Mouse (Mus musculus) c-Kit-positive CD71-negative TER-119-negative erythroid progenitor cells, embryonic 14.5 days (primary cell): ENCODE results near the gene Eps15l1.

Experiments used
- DNase-seq: peaks from one replicate; pipeline ENCODE4 v3.0.0-alpha.2; 2013; ENCODE audit warnings: low read depth

Gene Eps15l1

DNA sequence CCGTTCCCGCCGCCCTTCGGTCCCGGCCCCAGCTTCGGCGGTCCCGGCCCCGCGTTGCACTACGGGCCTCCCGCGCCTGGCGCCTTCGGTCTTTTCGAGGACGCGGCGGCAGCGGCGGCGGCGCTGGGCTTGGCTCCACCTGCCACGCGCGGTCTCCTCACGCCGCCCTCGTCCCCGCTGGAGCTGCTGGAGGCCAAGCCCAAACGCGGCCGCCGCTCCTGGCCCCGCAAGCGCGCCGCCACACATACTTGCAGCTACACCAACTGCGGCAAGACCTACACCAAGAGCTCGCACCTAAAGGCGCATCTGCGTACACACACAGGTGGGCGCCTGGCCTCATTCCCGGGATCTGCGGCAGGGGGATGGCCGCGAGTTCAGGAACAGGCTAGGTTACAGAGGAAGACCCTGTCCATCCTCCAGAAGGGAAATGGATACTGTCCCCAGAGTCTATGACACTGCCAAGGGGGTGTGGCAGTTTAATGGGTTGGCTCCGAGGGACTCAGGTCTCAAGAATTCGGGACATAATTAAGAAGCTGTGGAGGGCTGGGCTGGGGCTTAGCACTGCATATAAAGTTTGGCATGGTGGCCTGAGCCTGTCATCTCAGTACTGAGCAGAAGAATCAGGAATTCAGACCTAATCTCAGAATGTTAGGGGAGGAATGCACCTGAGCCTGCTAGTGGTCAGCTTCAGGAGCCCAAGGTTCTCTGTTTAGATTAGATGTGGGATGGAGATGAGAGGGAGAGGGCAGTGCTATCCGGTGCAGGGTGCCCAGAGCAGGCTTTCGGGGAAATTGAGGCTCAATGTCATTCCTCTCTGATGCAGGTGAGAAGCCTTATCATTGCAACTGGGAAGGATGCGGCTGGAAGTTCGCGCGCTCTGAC lies 101.1 kb downstream of the Eps15l1 start:
- DNase-seq: no peak

GRCm38 (mm10) chr8:72319397-72319796 lies 101.9 kb downstream of the Eps15l1 start:
- DNase-seq: no peak

DNA sequence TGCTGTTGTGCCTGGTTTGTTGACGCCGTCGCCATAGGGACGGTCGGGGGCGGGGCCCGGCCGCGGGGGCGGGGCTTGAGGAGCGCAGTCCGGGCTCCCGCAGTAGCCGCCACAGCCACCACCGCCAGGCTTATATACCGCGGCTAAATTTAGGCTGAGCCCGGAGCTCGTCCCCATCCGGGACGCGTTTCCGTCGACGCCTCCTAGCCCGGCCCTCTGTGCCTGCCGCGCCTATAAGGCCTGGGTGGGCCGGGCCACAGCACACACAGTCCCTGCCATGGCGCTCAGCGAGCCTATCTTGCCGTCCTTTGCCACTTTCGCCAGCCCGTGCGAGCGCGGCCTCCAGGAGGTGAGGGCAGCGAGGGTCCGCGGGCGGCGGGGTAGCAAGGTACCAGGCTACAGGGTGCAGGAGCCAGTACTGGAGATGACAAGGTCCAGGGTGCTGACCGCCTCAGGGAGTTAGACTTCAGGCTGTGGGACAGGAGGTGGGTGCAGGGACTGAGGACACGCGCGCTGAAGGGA lies 102.4 kb downstream of the Eps15l1 start, which contains the start of gene Klf2:
Klf2 (plus strand) TSS at position 233 of the 522 bp plus-strand sequence.
- peak; percentile 96 for DNase-seq

DNA sequence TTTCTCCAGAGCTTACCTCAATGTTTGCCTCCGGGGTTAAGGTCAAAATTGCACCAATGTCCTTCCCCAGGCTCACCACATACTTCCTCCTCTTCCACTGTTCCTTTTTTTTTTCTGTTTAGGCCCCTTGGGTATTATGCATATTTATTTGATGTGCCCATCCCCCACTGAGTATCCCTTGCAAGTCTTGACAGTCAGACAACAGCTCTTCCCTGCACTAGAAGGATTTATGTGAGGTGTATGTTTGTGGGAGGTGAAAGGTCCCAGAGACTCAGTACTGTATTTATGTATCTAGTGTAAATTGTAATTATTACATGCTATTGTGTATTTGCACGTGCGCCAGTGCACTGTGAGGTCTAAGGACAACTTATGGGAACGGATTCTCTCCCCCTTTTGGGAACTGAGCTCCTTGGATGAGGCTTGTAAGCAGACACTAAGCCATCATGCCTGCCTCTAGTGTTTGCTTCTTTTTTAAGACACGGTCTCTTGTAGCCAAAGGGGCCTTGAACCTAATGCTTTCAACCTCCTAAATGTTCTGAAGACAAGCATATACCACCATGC lies 103.4 kb downstream of the Eps15l1 start:
- DNase-seq: no peak

DNA sequence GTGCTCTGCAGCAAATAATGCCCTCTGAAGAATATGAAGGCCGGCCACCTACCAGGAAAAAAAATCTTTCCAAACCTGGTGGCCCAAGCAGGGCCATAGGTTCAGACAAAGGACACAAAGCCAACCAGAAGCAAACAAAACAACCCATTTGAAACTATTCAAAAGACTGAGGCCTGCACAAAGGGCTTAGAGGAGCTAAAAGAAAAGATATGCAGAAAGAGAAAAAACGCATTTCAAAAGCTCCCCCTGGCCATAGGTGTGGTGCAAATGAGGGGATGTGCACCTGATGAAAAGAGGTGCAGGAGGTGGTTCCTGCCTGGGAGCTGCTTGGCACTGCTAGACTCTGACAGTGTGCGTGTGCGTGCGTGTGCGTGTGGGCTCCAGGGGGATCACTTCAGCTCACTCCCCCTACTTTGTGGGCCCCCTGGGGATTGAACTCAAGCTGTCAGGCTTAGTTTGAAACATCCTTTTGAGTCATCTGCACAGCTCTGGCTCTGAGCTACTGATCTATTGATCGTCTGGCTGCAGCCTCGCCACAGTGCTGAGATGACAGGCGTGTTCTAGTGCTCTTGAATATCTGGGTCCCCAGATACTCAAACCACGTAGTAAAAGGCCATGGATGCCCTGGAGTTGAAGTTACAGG lies 105.1 kb downstream of the Eps15l1 start:
- DNase-seq: no peak

- DNase-seq: no peak
These were observed 108.2 kb downstream of the Eps15l1 start for GRCm38 (mm10) chr8:72312926-72313518.

- DNase-seq: no peak
These were observed 110.3 kb downstream of the Eps15l1 start for GRCm38 (mm10) chr8:72310849-72311506.

- DNase-seq: no peak
These were observed 113.0 kb downstream of the Eps15l1 start for GRCm38 (mm10) chr8:72308276-72308675.

- no peak for DNase-seq
These were observed 114.3 kb downstream of the Eps15l1 start for GRCm38 (mm10) chr8:72306913-72307312.

GRCm38 (mm10) chr8:72305210-72305905 lies 115.9 kb downstream of the Eps15l1 start, which contains the start of gene Gm10282:
Gene Gm10282, minus strand, starts transcription at chr8:72305260.
- DNase-seq: no peak

GRCm38 (mm10) chr8:72303633-72304032 lies 117.6 kb downstream of the Eps15l1 start:
- no peak for DNase-seq

- no peak for DNase-seq
These were observed 118.2 kb downstream of the Eps15l1 start for GRCm38 (mm10) chr8:72302986-72303612.

- DNase-seq: no peak
These were observed 119.8 kb downstream of the Eps15l1 start for GRCm38 (mm10) chr8:72301497-72301896.

DNA sequence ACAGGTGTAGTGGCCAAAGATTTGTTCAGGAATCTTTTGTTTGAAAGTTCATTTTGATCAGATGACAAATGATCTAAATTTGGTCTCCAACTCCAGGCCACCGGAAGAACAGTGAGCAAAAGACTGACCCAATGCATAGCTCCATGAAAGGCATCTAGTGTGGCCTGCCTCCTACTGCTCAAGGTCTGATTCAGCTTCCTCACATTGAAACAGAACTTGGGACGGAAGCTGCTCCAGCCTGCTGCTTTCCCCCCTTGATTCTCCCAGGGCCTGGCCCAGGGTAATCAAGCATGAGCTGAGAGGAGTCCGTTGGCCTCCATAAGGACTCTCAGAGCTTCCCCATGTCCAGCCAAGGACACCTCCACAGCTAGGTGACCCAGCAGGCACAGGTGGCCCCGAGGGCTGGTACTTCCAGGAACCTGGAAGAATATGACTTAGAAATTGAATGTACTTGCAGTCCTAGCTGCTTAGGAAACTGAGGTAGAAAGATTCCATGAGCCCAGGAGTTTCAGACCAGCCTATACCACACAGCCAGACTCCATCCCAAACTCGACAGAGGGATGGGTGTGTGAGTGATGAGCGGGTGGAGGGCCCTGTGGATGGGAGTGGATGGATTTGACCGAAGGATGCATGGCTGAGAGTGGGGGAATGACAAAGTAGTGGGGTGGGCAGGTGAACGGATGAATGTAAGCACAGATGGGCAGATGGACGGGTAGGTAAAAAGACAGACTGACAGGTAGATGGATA lies 120.4 kb downstream of the Eps15l1 start:
- DNase-seq: no peak

DNA sequence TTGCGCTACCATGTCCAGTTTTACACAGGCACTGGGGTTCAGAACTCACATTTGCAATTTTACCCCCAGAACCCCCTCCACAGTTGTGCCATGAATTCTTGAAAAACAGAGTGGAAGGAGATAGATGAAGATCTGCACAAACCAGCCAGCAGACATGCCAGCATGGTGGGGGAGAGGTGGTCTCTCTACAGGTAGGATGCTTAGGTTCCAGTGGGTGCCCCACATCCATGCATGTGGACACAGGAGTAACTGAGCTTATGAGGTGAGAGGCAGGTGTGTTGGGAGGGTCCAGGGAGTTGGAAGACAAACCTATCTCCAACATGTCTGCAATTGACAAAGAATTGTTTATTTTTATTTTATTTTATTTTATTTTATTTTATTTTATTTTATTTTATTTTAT lies 122.3 kb downstream of the Eps15l1 start:
- DNase-seq: no peak

DNA sequence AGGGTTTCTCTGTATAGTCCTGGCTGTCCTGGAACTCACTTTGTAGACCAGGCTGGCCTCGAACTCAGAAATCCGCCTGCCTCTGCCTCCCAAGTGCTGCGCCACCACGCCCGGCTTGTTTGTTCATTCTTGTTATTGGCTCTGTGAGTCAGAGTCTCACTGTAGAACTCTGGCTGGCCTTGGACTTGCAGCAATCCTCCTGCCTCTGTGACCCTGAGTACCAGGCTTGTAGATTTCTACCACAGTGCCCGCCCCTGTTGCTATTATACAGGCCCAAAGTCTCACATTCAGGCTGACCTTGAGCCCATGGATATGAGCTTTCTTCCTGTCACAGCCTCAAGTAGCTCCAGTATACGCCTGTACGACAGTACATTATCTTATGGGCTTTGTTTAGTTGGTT lies 124.7 kb downstream of the Eps15l1 start:
- DNase-seq: no peak

DNA sequence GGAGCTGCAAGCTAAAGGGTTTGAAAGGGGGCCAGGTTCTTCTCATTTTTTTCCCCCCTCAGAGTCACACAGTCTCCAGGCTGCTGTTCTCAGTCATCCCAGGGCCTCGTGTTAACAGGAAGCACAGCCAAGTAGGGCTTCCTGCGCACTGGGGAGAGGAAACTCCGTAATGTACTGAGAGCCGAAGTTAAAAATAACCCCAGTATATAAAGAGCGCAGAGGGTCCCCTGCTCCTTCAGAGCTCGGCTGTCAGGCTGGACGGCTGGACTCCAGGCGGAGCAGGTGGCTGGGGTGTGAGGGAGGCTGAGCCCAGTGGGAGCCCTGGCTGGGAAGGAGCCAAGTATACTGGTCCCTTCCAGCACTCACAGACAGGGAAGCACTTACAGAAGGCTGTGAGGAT lies 125.6 kb downstream of the Eps15l1 start:
- no peak for DNase-seq

DNA sequence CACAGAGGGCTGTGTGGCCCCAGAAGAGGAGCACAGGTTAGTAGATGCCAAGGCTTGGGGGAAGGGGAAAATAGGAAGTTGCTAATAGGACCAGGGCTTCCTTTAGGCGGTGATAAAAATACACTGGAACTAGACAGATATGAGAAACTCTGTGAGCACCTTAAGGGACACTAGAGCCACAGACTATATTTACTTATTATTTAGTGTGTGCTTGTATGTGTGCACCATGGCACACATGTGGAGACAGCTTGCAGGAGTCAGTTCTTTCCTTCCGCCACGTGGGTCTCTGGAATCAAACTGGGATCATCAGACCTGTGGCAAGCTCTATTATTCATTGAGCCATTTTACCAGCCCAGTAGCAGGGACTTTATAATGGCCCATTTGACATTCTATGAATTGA lies 126.1 kb downstream of the Eps15l1 start:
- DNase-seq: no peak

DNA sequence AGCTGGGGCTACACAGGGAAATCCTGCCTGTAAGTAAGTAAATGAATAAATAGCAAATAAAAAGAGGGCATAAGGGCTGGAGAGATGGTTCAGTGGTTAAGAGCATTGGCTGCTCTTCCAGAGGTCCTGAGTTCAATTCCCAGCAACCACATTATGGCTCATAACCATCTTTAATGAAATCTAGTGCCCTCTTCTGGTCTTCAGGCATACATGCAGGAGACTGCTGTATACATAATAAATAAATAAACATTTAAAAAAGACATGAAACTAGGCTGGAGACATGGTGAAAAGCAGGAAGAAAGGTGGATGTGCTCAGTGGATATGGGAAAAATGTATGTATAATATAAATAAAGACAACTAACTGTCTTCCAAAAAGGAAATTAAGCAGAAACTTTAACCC lies 128.0 kb downstream of the Eps15l1 start:
- no peak for DNase-seq

DNA sequence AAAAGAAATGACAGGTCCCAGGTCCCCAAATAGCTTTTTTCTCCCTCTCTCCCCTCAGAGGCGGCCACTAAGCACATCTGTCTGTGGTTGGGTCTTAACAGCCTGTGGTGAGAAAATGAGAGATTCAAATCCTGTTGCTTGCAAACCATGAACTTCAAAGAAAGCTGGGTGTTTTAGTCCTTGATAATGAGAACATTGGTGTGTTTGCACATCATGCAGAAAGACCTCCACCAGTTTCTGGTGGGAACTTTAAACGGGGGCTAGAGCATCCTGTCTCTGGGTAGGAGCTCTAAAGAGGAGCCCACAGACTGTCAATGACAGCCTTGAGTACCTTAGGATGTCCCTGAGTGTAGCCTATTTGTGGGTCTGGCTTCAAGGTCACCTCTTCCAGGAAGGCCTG lies 130.2 kb downstream of the Eps15l1 start:
- DNase-seq: no peak
